Mouse (Mus musculus) bone marrow macrophage, adult 2 months (primary cell): ENCODE data around the gene Zfp637.

Experiments
- CTCF ChIP-seq: IDR thresholded peaks from 2 replicates; pipeline ENCODE4 v1.5.1; 2012; ENCODE audit warnings: low read depth, mild to moderate bottlenecking, low read length, moderate library complexity
- POLR2A ChIP-seq: IDR thresholded peaks from 2 replicates; pipeline ENCODE4 v1.6.1; 2012; ENCODE audit warnings: mild to moderate bottlenecking, low read depth, low read length, borderline replicate concordance

GRCm38 (mm10) chr6:117879408-117880115 lies 38.6 kb downstream of the Zfp637 start:
- TF ChIP-seq POLR2A (no peak), CTCF (no peak)
